Mouse (Mus musculus): ENCODE data around the gene Xndc1.

- TF ChIP-seq CTCF (IDR thresholded peaks at IDR 0.05; ENCODE audit: low read depth) = no peak
- TF ChIP-seq EP300 (IDR thresholded peaks at IDR 0.05; ENCODE audit: low read depth) = no peak
Observed at GRCm38 (mm10) chr7:102082816-102083215, 17.5 kb downstream of the Xndc1 start, which contains the start of gene Trpc2.

Measured in liver, postnatal 0 days (tissue).